Mouse (Mus musculus) layer of hippocampus, adult 9-11 months (tissue): ENCODE data around the gene Cdx2.
A peak's percentile ranks its signal among the peaks of the same experiment; 100 is the strongest.

Experiments
- DNase-seq: peaks from one replicate; pipeline ENCODE4 v3.0.0; 2022

The Cdx2 gene

DNA sequence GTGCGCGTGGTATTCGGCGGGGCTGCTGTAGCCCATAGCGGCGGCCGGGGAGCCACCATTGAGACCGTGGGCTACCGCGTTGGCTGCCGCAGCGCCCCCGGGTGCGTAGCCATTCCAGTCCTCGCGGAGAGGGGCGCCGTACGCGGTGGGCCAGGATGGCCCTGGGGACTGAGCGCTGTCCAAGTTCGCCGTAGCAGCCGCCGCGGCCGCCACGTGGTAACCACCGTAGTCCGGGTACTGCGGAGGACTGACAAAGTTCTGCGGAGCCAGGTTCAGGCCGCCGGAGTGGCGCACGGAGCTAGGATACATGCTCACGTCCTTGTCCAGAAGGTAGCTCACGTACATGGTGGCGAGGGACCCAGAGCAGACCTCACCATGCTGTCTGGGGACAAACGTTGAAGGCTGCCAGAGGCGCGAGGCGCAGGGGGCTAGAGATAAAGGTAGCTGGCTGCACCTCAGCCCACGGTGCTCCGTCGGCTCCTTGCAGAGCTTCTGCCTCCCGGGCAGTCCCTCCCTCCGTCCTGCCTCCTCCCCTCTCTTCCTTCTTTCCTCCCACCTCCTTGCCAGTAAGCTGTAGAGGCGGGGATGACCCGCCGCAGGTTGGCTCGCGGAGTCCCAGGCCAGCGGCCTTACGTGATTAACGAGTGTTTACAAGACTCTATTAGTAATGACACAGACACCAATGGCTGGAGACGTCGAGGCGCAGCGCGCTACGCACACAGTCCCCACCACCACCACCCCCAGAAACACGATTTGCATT is at the start of gene Cdx2:
Gene Cdx2 (minus strand): TSS at position 633 of the 760 bp plus-strand sequence.
- no peak for DNase-seq

DNA sequence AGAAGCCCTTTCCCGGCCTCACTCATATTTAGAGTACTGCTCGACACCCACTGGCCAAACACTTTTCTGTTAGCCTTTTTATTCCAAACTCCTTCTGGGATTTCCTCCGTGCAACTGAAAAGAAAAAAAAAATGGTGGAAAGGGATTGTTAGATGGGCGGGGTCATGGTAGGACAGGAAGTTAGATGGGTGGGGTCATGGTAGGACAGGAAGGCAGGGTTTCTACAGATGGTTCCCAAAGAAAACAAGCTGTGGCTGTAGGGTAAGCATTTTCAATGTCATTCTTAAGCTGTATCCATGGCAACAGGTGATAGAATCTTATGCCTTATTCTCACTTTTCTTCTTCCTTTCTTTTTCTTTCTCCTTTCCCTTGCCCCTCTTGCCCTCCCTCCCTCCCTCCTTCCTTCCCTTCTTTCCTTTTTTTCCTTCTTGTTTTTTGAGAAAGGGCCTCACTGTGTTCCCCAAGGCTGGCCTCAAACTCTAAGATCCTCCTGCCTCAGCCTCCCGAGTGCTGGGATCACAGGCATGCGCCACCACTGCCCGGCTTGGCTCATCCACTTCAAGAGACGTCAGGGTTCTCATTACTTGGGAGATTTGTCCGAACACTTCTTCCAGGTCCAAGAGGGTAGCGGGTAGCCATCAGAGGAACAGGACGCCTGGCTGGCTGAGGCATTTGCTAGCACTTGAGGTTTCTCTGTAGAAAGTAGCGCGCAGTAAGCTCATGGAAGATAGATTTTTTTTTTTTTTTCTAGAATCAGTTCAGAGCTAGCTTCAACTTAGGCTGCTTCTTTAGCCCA is 49.4 kb upstream of the Cdx2 start:
- DNase-seq, result no peak

DNA sequence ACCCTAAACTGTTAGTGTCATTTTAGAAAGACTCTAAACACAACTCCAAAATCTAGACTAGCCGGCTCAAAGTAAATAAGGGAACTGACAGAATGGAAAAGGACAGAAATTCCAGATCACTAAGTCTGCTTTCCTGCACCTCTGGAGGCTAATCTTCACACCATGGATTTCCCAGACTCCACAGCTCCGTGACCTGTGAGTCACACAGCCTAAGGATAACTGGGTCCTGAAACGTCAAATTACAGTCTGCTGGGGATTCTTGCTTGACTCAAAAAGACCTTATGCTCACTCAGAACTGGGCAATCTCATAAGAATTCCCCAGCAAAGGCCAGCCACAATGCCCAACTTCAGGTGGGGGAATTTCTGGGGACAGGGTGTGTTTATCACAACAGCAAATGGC is 48.7 kb upstream of the Cdx2 start:
- no peak for DNase-seq

DNA sequence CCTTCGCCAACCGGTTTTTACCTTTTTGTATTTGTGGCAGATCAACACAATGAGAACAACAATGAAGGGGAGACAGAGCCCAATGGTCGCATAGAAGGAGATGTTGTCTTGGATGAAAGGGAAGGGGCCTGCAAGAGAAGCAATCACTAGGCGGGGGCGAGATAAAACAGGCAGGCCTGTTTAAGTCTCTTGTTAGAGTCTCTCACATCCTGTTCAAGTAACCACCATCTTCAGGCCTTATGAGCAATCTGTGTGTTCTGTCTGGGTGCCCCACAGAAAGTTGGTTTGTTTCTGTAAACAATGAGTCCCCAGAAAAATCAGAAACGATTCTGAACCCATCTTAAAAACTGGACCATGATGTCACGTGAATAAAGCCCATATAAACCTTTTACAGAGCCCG is 47.9 kb upstream of the Cdx2 start:
- no peak for DNase-seq

DNA sequence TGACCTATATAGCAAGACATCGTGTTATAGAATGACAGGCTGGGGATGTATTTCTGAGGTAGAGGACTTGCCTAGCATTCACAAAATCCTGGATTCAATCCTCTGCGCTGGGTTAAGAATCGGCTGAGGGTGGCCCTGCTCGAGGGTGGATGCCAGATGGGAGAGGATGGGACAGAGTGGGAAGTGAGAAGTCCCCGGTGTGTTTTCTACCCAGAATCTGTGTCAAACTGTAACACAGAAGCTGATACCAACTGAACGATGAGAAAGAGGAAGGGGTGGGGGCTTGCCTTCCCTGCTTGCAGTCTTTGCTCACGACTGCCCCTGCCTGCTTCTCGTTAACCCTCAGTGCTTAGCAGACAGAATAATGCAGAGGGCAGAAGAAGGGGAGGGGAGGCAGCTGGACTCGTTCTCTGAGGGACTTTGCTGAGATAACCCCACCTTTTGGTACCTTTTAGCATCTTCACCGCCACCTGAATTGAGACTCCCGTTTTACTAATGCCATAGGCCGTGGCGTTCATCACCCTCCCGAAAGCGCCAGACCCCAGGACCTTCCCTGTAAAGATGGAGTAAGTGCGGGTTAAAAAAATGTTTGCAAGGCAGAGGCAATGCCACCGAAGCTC is 47.2 kb upstream of the Cdx2 start:
- DNase-seq, result peak; percentile 83

DNA sequence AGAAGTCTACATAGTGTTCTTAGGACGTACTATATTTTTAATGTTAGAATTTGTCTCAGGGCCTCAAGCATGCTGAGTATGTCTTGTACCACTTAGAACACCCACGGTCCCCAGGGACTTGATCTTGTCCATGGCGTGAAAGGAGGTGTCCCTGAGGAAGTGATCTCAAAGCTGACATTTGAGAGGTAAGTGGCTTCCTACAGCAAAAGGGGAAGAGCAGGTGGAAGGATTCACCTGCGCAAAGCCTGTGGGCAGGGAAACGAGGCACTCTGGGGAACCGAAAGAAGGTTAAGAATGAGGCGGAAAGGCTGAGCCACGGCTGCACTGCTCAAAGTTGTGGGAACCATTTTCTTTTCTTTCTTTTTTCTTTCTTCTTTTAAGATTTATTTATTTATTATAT is 44.9 kb upstream of the Cdx2 start:
- DNase-seq, result no peak

DNA sequence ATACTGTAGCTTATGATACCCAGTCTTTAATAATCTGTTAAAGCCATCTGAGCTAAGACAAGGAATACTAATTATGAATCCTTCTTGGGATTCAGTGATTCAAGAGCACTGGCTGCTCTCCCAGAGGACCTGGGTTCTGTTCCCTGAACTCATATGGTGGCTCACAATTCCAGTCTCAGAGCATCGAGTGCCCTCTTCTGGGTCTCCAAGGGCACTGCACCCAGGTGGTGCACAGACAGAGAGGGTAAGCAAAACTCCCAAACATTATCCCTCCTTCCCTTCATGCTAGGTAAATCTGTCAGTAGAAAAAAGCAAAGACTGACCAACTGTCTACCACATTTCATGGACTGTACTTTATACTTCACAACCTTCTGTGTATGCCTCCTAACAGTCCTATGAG is 38.9 kb upstream of the Cdx2 start:
- DNase-seq, result no peak

DNA sequence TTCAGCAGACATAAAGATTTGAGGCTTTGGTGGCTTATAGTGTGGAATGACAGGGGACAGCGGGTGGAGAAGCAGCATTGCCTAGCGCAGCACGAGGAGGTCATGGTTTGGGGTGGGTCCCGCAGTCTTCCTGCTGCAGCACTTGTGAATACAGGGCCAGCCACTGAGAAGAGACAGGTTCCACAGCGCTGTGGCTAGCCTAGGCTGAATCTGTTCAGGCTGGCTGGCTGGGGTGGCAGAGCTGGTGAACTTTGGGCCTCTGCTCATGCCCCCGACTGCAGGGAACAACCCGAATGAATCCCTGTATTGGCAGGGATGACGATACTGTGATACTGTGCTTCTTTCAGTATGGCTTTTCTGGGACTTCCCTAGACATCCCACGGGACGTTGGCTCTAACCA is 36.8 kb upstream of the Cdx2 start:
- no peak for DNase-seq

DNA sequence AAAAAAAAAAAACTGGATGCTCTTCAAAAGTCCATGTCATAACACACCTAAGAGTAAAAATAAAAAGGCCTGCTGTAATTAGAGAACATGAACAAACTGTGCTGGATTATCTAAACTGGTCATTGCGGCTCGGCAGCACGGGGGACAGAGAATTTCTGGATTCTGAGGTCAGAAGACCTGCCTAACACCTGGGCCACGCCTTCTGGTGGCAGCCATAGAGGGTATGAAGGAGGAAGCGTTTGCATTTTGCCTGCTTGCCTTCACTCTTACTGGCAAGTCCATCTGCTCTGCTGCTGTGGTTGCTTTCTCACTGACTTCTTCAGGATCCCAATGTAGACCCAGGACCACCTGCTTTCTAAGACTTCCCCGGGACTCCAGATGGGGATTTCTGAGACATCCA is 35.8 kb upstream of the Cdx2 start:
- DNase-seq, result no peak

DNA sequence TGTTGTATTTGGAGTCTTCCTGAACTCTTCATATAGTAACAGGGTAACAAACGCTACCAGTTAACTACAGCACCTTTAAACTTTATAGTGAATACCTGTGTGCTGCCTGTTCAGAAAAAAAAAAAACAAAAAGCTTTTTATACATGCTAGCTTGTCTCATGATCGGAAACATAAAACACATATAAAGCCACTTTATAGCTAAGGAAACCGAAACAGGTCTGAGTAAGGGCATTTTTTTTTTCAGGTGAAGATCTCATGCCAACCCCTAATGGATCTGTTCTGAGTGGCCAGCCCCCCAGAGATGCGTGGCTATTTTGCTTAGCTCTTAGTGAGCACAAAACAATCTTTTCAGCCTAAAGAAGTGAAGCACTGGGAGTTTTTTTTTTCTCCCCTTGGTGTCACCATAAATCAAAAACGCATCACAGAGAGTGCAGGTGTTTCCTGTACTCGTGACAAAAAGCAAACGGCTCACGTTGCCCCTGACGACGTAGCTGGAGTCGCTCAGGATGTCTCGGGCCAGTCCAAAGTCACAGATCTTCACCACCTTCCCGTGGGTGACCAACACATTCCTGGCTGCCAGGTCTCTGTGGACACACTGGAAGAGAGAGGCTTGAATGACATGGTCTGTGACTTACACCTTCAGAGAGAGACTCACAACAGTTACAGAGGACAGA is 33.8 kb upstream of the Cdx2 start:
- DNase-seq, result no peak

DNA sequence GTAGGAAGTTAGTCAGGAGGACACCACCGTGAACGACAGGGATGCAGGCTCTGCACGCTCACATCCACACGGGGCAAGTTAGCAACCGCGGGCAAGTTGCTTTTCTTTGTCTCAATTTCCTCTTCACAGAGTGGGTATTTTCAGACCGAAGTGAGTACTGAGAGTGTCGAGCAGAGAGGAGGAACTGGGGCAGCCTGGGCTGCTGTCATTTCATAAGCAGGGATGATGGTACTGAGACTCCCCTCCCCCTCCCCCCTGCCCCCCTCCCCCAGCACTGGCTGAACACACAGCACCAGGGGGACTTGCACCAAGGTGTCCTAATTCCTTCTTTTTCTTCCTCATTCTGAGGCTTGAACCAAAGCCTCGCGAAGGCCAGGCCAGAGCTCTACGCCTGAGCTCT is 32.5 kb upstream of the Cdx2 start:
- DNase-seq, result no peak

DNA sequence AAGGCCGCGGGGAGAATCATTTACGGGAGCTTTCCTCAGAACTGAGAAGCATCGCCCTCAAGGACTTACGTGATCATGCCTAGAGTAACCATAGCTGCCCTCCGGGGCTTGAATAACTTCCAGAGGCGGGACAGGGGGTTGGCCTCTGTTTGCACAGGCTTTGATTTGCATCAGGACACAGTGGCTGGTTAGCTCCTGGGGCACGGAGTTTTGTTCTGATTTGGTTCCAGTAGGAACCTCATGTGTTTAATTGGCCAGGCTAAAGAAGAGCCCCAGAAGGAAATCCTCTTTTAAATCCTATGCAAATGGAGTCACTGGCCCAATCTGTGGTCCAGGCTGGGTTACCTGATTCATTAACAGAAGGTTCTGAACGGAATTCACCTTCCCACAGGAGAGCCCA is 31.9 kb upstream of the Cdx2 start:
- DNase-seq, result no peak

DNA sequence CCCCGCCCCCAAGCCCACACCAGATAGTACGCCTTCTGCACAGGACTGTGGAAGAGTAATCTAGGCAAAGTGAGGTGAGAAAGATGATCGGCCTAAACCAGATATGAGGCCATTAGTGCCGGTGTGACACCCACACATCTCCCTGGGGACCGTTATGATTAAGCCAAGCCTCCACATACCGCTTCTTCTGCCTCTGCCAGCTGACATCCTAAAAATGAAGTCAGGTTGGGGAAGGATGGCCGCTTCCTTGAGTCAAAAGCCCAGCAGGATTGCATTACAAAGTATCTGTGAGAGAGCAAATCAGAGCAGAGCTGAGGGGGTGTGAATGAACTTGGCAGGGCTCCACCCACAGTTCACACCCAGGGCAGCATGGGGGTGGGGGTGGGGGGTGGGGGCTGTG is 25.6 kb upstream of the Cdx2 start:
- DNase-seq, result no peak

DNA sequence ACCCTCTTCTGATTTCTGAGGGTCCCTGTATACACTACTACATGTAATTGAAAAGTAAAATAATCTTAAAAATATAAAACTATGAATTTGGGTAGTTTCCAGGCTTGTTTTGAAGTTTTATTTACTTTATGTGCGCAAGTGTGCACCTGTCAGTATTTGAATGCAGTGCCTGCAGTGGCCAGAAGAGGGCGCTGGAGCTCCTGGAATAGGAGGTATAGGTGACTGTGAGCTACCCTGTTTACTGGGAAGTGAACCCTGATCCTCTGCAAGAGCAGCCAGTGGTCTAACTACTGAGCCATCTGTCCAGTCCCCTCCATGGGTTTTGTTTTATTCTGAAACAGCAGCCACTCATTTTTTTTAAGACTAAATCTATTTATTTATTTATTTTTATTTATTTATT is 24.5 kb upstream of the Cdx2 start:
- no peak for DNase-seq

DNA sequence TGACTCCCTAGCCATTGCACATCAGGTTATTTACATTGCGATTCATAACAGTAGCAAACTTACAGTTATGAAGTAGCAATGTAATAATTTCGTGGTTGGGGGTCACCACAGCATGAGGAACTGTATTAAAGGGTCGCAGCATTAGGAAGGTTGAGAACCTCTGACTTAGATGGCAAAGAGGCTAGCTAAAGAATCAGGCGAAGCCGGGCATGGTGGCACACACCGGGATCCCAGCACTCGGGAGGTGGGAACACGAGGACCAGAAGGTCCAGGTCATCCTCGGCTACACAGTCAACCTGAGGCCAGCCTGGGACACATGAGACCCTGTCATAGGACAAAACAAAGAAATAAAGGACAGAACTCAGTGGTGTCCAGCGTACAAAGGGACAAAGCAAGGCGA is 22.9 kb upstream of the Cdx2 start:
- no peak for DNase-seq

DNA sequence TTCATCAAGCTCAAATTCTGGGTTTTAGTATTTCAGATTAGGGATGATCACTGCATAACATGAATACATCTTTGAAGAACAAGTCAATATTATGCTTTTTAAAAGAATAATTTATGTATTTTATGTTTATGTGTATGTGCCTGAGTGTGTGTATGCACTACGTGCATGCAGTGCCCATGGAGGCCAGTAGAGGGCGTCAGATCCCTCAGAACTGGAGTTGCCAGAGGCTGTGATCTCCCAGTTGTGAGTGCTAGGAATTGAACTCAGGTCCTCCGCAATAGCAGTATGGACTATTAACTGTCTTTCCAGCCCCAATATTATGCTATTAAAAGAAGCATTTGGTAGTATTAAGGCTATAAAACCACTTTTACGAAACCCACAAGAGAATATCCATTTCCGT is 20.6 kb upstream of the Cdx2 start:
- DNase-seq, result no peak

DNA sequence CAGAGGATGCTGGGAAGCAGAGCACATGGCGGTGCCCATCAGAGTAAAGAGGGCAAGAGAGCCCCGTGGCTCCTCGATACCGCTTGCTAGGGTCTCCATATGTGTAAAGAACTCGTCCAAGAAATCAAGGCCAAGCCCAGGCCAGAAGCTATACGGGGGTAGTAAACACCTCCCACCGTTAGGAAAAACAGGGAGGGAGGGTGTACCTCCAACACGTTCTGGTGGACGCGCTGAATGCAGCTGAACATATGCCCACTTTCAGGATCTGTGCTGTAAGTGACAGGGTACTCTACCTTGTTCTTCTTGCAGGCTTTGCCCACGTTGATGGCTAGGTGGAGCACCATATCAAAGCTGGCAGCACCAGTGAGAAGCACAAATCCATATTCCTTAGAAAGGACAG is 18.9 kb upstream of the Cdx2 start:
- no peak for DNase-seq

DNA sequence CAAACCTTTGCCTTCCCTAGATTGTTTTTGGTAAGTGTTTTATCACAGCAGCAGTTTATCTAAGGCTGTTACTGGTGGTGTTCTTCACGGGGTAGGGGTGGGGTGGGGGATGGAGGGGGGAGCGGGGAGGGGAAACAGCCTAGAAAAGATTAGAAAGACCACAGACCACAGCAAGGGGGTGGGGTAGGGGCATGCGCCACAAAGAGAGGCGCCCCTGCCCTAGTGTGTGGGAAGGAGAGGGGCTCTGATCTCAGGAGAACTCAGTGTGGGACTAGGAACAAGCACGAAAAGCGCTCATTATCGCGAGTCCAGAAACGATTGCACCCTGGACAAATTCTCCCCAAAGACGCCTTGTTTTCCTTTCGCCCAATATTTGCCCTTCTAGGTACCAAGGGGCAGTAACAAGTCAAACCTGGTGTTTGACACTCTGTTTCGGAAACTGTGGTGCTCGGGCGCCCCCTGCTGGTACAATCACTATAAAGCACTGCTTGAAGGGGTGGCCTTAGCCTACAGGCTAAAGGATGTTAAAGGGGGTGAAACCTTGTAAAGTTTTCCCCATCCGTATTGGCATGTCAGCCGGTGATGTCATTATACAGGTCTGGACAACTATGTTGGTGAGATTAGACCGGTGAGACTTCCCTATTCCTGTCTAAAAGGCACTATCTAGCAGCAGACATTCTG is 16.3 kb upstream of the Cdx2 start:
- no peak for DNase-seq

DNA sequence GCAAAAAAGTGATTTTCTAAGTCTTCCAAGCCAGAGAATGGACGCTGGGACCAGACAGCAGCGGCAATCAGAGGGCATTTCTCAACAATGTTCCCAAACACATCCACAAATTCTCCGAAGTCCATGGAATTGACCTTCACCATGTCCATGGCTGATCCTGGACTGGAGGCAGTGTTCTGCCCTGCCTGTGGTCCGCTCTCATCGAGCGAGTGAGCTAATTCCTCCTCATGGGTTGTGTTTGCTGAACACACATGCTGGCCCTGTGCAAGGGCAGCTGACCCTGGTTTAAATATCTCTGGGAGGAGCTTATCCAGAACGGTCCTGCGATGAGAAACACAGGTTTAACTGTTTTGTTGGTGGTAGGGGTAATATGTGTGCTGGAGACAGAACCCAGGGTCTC is 15.1 kb upstream of the Cdx2 start, which contains the start of gene Urad:
Gene Urad (minus strand): TSS at position 258 of the 400 bp plus-strand sequence.
- DNase-seq, result no peak

DNA sequence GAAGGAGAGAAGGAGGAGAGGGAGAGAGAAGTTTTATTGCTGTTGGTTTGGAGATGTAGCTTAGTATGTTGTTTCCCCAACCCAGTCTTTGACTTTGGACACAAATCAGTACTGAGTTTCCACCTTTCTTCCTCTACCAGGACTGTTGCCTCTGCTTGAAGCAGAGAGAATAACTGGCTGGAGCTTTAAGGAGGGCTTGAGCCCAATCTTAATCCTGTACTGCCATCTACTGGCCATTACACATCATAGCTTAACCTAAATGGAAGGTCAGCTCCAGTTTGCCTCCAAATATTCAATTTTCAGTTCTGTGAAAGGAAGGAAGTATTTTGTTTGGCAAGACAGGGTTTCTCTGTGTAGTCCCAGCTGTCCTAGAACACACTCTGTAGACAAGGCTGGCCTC is 12.6 kb upstream of the Cdx2 start:
- no peak for DNase-seq

DNA sequence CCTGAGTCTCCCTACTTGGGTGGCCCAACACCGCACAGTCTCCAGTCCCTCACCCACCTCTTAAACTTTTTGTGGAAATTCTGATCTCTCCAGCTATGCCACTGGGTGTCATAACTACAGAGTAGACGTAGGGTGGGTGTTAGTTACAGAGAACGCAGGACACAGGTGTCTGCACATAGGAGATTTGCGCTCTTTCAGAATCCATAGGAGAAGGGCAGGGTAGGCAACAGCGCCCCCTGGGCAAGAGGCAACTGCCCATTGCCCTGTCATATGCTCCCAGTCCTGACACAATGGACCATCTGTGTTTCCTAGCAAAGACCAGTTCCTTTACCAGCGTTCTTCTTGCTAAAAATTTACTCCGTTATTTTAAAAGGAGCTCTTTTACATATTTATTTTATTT is 10.9 kb upstream of the Cdx2 start:
- DNase-seq, result no peak

DNA sequence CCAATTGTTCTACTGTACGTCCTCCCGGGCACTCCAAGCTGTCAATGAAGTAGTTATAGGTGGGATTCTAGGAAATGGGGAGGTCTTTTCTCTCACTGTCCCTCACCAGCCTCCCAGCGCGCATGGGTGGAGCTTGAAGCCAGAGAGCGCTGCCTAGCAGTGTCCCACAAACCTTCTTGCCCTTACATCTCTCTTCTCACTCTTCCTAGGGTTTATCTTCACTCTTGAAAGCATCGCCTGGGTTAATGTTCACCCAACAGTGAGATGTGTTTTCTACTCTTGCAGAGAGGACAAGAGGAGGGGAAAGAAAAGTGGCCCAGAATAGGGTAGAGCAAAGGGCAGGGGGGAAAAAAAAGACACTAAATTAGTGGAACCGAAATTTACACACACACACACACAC is 10.3 kb upstream of the Cdx2 start:
- no peak for DNase-seq
